Mouse (Mus musculus) testis, adult 2 months (tissue): ENCODE results near the gene Med27. TPM values are rescaled to one million over a fixed set of nuclear protein-coding genes. Genes with fewer than 3 reads are reported as not detected.

Experiments
- H3K27ac ChIP-seq: fragments of 200-500 bp; 2 replicates; pipeline ENCODE4 v1.5.1; 2012; ENCODE audit warnings: low read depth, low read length; ENCODE audit not compliant: control insufficient read depth, insufficient read depth
- H3K27me3 ChIP-seq: fragments of 200-500 bp; 2 replicates; pipeline ENCODE4 v1.6.1; 2012; ENCODE audit warnings: mild to moderate bottlenecking, low read length, moderate library complexity; ENCODE audit not compliant: control insufficient read depth, insufficient read depth
- H3K36me3 ChIP-seq: fragments of 200-500 bp; 2 replicates; pipeline ENCODE4 v1.6.1; 2012; ENCODE audit warnings: mild to moderate bottlenecking, low read length; ENCODE audit not compliant: control insufficient read depth, insufficient read depth
- H3K4me1 ChIP-seq: fragments of 200-500 bp; 2 replicates; pipeline ENCODE4 v1.6.1; 2012; ENCODE audit warnings: low read length; ENCODE audit not compliant: control insufficient read depth, insufficient read depth
- H3K4me3 ChIP-seq: fragments of 200-500 bp; 2 replicates; pipeline ENCODE4 v1.5.1; 2012; ENCODE audit warnings: low read depth, mild to moderate bottlenecking, low read length, moderate library complexity, mixed read lengths; ENCODE audit not compliant: control insufficient read depth
- CTCF ChIP-seq: fragments of 200-500 bp; IDR thresholded peaks from 2 replicates; pipeline ENCODE4 v1.5.1; 2012; ENCODE audit warnings: low read depth, mild to moderate bottlenecking, inconsistent platforms, low read length, moderate library complexity; ENCODE audit not compliant: control insufficient read depth, insufficient read depth, insufficient replicate concordance
- POLR2A ChIP-seq: fragments of 200-500 bp; IDR thresholded peaks from 2 replicates; pipeline ENCODE4 v1.6.1; 2012; ENCODE audit warnings: low read depth, mild to moderate bottlenecking, inconsistent platforms, low read length, moderate library complexity; ENCODE audit not compliant: control insufficient read depth
- polyA plus RNA-seq: library from polyadenylated mRNA; depleted of rRNA; stranded (reverse); fragments of >200 nt; gene quantifications from 2 replicates; pipeline ENCODE4 v1.2.3, GENCODE M21; 2012

Med27 gene
- polyA plus RNA-seq, 1 experiment, result 35.5 TPM

DNA sequence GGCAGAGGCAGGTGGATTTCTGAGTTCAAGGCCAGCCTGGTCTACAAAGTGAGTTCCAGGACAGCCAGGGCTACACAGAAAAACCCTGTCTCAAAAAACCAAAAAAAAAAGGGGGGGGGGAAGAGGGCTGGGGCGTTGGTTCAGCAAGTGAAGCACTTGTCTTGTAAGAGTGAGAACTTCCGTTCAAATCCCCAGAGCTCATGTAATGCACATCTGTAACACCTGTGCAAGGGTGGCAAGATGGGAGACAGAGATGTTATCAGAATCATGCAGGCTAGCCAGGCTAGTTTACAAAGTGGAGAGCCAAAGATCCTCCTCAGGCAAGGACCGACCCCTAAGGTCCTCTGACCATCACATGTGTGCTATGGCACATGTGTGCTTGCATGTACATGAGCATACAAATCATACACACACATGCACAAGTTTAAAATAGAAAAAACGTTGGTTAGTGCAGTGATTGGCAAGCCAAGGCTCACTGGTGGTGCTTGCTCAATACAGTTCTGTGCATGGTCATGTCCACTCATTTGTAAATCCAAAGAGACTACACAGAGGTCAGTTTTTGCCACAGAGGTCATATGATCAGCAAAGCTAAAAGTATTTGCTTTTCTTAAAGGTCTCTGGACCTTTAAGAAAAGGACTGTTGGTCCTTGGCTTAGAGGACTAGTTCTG is 91.4 kb downstream of the Med27 start:
- H3K4me3 ChIP-seq, result no peak overlapping the region
- TF ChIP-seq POLR2A, result no peak
- TF ChIP-seq CTCF, result no peak
- H3K36me3 ChIP-seq, result no peaks in the 10 kb centered on the region
- H3K27ac ChIP-seq, result no peak overlapping the region
- peaks cover 3% of the 10 kb centered on the region; the same call in 1 of the 2 replicates for H3K4me1 ChIP-seq
- H3K27me3 ChIP-seq, result no peaks in the 10 kb centered on the region

DNA sequence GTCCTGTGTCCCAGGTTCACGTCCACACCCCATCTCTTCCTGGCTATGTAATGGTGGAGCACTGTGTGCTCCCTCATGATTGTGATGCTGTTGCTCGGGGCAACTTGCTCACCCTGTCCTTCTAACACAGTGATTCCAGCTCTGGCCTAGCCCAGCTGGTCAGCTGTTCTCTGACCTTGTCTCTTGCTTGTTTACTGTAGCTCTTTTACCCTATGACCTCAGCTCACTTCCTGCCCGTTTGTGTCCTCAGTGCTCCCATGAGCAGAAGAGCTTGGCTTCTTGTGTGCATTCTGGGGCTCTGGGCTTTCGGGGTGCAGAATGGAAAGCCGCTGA is 91.9 kb downstream of the Med27 start:
- H3K36me3 ChIP-seq, result no peaks in the 10 kb centered on the region
- no peaks in the 10 kb centered on the region for H3K27me3 ChIP-seq
- TF ChIP-seq CTCF, result no peak
- no peak for TF ChIP-seq POLR2A
- no peak overlapping the region for H3K4me3 ChIP-seq
- H3K27ac ChIP-seq, result no peak overlapping the region
- H3K4me1 ChIP-seq, result peaks cover 3% of the 10 kb centered on the region; the same call in 1 of the 2 replicates

DNA sequence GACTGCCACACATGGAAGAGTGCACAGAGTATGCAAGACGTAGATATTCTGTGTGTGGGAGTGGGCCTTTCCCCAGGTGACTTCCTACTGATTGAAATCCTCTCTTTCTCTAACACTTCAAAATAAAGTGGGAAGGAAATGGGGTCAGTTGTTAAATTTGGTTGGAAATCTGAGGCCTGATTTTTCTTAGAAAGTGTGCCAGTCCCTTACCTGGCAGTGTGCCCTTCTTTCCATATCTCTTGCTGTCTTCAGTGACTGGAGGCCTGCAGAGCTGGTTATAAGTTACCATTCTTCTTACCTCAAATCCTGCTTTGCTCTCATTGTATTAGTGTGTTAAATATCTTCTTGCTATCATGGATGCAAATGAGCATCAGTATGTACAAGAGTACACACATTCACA is 92.4 kb downstream of the Med27 start:
- Histone ChIP-seq H3K4me1 (peaks cover 3% of the 10 kb centered on the region; the same call in 1 of the 2 replicates), H3K27ac (no peak overlapping the region), H3K27me3 (no peaks in the 10 kb centered on the region), H3K4me3 (no peak overlapping the region), H3K36me3 (no peaks in the 10 kb centered on the region)
- TF ChIP-seq CTCF (no peak), POLR2A (no peak)

DNA sequence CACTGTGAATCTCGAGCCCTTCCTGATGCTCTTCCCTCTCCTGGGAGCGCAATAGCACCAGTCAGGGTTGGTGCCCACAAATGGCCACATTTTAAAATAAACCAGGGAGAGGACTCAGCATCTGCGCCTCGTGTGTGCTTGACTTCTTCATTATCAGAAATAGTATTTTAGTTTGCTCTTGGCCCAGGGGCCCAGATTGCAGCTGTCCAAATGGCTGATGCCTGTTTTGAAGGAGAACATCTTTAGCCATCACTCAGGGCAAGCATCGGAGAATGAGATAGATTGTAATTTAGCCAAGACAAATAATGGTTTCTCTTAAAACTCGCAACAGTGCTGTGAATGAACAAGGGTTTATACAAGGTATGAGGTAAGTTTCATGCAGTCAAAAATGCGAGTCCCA is 92.8 kb downstream of the Med27 start:
- Histone ChIP-seq H3K27me3 (no peaks in the 10 kb centered on the region), H3K4me1 (peaks cover 3% of the 10 kb centered on the region; the same call in 1 of the 2 replicates), H3K36me3 (no peaks in the 10 kb centered on the region), H3K4me3 (no peak overlapping the region), H3K27ac (no peak overlapping the region)
- TF ChIP-seq CTCF (no peak), POLR2A (no peak)

DNA sequence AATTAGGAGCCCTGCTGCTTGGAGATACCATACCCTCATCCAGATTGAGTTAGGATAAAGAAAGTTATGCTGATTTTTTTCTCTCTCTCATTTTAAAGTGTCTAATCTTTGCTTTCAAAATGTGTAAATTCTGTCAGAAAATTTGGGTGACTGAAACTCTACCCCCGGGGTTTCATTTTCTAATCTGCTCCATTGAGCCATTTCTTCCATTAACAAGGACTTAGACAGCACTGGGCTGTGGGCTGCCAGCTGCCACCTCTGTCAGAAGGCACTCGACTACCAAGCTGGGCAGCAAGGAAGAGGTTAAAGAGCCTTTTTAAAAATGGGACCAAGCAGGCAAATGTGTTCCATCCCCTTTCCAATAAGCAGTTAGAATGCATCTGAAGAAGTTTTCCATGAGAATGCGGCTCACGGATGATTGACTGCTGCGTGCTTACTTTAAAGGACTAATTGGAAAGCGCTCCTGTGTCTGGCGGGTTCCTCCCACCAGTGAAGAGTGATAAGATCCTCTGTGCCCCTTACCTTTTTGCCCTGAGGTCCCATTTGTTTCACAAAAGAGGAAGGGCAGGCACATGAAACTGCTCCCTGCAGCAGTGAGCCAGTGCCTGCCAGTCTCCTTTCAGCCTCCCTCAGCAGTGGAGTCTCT is 93.4 kb downstream of the Med27 start:
- H3K27me3 ChIP-seq, result no peaks in the 10 kb centered on the region
- H3K36me3 ChIP-seq, result no peaks in the 10 kb centered on the region
- no peak overlapping the region for H3K27ac ChIP-seq
- no peak overlapping the region for H3K4me3 ChIP-seq
- peaks cover 3% of the 10 kb centered on the region; the same call in 1 of the 2 replicates for H3K4me1 ChIP-seq
- TF ChIP-seq POLR2A (no peak), CTCF (no peak)

DNA sequence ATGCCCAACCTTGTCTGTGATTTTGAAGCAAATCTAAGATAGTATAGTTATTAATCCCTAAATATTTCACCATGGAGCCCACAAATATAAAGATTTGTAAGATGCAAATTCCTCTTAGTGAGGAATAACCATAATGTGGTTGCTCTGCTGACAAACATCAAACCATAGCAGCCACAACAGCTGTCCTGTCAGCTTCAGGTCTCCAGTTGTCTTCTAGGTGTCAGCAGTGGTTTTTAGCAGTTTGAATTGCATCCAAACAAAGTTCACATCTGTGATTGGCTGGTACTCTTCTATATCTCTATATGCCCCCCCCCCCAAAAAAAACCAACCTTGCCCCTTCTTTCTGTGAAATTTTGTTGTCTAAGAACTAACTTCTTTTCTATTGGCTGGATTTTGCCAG is 95.7 kb downstream of the Med27 start:
- H3K27me3 ChIP-seq, result no peaks in the 10 kb centered on the region
- H3K4me1 ChIP-seq, result peaks cover 3% of the 10 kb centered on the region; the same call in 1 of the 2 replicates
- no peak overlapping the region for H3K27ac ChIP-seq
- TF ChIP-seq CTCF, result no peak
- H3K36me3 ChIP-seq, result no peaks in the 10 kb centered on the region
- no peak overlapping the region for H3K4me3 ChIP-seq

DNA sequence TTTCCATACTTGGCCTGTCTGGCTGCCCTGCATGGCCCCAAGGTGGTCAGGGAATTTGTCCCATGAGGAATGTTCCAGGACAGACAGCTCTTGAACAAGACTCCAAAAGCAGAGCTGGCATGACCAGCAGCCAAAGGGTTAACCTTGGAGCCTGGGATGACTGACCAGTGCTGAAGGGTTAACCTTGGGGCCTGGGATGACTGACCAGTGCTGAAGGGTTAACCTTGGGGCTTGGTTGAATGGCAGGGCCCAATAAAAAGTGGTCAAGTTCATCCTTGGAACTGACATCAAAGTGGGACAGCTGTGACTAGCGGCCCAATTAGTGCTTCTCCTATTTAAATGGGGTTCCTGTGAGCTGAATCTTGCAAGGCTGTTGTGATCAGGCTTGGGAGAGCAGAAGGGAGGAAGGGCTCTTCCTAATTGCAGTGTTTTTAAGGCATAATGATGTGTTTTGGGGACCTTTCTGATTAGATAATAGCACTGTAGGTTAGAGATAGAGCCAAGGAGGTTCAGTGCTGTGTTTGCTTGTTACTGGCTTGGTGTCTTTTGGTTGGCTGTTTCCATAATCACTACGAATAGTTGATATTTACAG is 97.1 kb downstream of the Med27 start:
- Histone ChIP-seq H3K4me1 (peaks cover under 1% of the 10 kb centered on the region; the same call in 1 of the 2 replicates), H3K27me3 (no peaks in the 10 kb centered on the region), H3K27ac (no peak overlapping the region), H3K36me3 (no peaks in the 10 kb centered on the region), H3K4me3 (no peak overlapping the region)
- no peak for TF ChIP-seq POLR2A
- no peak for TF ChIP-seq CTCF
